Mouse (Mus musculus) stomach, postnatal 0 days (tissue): ENCODE results near the gene Foxn3. TPM values are rescaled to one million over a fixed set of nuclear protein-coding genes. Genes with fewer than 3 reads are reported as not detected.

ENCODE experiments used
- ATAC-seq: fragments of 200-750 bp; cut with Nextera tagmentation; 2 replicates; pipeline ENCODE4 v1.8.0; 2017; ENCODE audit not compliant: low FRiP score, low TSS enrichment
- DNase-seq: peaks from one replicate; pipeline ENCODE4 v3.0.0-alpha.2; 2016; ENCODE audit warnings: low spot score
- H3K27ac ChIP-seq: fragments of 300-500 bp; sonication (generic); replicated peaks from 2 replicates; pipeline ENCODE4 v1.5.1; 2014; ENCODE audit warnings: mild to moderate bottlenecking, control low read depth
- H3K27me3 ChIP-seq: fragments of 300-500 bp; sonication (generic); 2 replicates; pipeline ENCODE4 v1.6.1; 2014; ENCODE audit warnings: low read length; ENCODE audit not compliant: control insufficient read depth, insufficient read depth
- H3K36me3 ChIP-seq: fragments of 300-500 bp; sonication (generic); 2 replicates; pipeline ENCODE4 v1.6.1; 2014; ENCODE audit warnings: low read length, mixed read lengths; ENCODE audit not compliant: control insufficient read depth, insufficient read depth
- H3K4me1 ChIP-seq: fragments of 300-500 bp; sonication (generic); replicated peaks from 2 replicates; pipeline ENCODE4 v1.6.1; 2014; ENCODE audit warnings: antibody characterized with exemption; ENCODE audit not compliant: control insufficient read depth, insufficient read depth
- H3K4me2 ChIP-seq: fragments of 300-500 bp; sonication (generic); replicated peaks from 2 replicates; pipeline ENCODE4 v1.6.1; 2014; ENCODE audit warnings: low read depth, mild to moderate bottlenecking, control low read depth, moderate library complexity
- H3K4me3 ChIP-seq: fragments of 300-500 bp; sonication (generic); 2 replicates; pipeline ENCODE4 v1.5.1; 2014; ENCODE audit warnings: low read depth, low read length, control low read depth
- H3K9ac ChIP-seq: fragments of 300-500 bp; sonication (generic); 2 replicates; pipeline ENCODE4 v1.6.1; 2014; ENCODE audit warnings: mild to moderate bottlenecking, low read length, control low read depth, mixed read lengths
- H3K9me3 ChIP-seq: fragments of 300-500 bp; sonication (generic); 2 replicates; pipeline ENCODE4 v1.6.1; 2016; ENCODE audit warnings: low read length; ENCODE audit not compliant: control insufficient read depth
- CTCF ChIP-seq: IDR thresholded peaks from 2 replicates; pipeline ENCODE4 v1.5.1; 2016; ENCODE audit warnings: antibody characterized with exemption, low read depth, mild to moderate bottlenecking, moderate library complexity
- EP300 ChIP-seq: optimal IDR thresholded peaks from 2 replicates; pipeline ENCODE3; 2016; ENCODE audit warnings: antibody characterized with exemption
- WGBS: fragments of 180-500 bp; shearing (Covaris S2); extraction: QIAGEN DNeasy Blood & Tissue Kit; methylation state at CpG from one replicate; pipeline ENCODE4 v1.1.7; 2014; 5-methylcytosine and 5-hydroxymethylcytosine counted together
- polyA plus RNA-seq: library from polyadenylated mRNA; unstranded; fragments of >200 nt; fragmentation: Nextera tagmentation; extraction: Ambion mirVana; gene quantifications from 2 replicates; pipeline ENCODE4 v1.2.1, GENCODE M21; 2015

Foxn3 gene
- polyA plus RNA-seq, 1 experiment from 2014 or later = 40.1 TPM

DNA sequence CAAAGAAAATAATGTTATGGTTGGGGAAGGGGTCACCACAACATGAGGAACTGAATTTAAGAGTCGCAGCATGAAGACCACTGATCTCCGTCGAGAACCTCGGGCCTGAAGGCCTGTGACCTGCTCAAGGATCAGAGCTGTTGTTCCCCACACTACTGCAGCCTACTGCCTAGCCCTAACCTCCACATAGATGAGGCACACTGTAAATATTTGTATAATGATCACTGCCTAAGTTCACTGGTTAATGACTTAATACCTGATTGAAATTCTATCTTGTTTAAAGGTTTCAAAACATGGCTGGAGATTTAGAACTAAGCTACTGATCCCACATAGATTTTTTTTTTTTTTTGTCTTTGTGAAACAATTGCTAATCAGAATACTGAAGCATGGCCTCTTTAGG lies 61.2 kb downstream of the Foxn3 start:
- DNase-seq (no peak), ATAC-seq (no peak)
- TF ChIP-seq EP300 = no peak
- TF ChIP-seq CTCF = no peak
- H3K9me3 ChIP-seq = no peaks in the 10 kb centered on the region
- 69% methylated on average over 4 of the region's 4 CpGs for WGBS
- no peak overlapping the region for H3K27ac ChIP-seq
- no peaks in the 10 kb centered on the region for H3K36me3 ChIP-seq
- H3K4me1 ChIP-seq = no peaks in the 10 kb centered on the region
- no peak overlapping the region for H3K4me3 ChIP-seq
- no peak overlapping the region for H3K9ac ChIP-seq
- H3K27me3 ChIP-seq = no peaks in the 10 kb centered on the region
- no peak overlapping the region for H3K4me2 ChIP-seq

DNA sequence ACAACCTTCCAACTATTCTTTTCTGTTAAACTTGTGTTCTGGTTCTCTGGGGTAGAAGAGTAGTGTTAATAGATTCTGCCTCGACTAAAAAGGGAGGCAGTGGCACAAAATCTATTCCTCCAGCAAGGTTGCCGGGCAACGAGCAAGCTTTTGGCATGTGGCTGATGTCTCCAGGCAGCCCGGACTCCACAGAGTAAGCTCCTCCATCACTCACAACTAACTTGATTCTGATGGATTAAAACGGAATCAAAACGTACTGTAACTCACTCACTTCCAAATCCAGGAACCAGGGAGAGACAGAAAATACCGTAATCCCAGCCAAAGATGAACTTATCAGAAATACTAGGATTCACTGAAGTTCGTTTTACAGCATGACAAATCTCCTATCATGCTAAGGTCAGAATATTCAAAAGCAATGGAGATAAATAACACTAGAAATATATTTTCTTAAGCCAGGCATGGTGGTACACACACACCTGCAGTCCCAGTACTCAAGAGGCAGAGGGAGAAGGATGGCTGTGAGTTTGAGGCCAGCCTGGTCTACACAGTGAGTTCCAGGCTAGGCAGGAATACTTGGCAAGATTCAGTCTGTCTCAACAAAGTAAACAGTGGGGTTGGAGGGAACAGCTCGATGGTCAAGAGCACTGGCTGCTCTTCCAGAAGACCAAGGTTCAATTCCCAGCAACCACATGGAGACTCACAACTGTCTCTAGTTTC lies 64.2 kb downstream of the Foxn3 start:
- Histone ChIP-seq H3K4me3 (no peak overlapping the region), H3K4me2 (no peak overlapping the region), H3K9ac (no peak overlapping the region), H3K27me3 (no peaks in the 10 kb centered on the region), H3K36me3 (no peaks in the 10 kb centered on the region), H3K27ac (no peak overlapping the region), H3K9me3 (no peaks in the 10 kb centered on the region), H3K4me1 (no peaks in the 10 kb centered on the region)
- WGBS = 47% methylated on average over 9 of the region's 9 CpGs
- TF ChIP-seq EP300 (no peak), CTCF (no peak)
- DNase-seq (no peak), ATAC-seq (no peak)

DNA sequence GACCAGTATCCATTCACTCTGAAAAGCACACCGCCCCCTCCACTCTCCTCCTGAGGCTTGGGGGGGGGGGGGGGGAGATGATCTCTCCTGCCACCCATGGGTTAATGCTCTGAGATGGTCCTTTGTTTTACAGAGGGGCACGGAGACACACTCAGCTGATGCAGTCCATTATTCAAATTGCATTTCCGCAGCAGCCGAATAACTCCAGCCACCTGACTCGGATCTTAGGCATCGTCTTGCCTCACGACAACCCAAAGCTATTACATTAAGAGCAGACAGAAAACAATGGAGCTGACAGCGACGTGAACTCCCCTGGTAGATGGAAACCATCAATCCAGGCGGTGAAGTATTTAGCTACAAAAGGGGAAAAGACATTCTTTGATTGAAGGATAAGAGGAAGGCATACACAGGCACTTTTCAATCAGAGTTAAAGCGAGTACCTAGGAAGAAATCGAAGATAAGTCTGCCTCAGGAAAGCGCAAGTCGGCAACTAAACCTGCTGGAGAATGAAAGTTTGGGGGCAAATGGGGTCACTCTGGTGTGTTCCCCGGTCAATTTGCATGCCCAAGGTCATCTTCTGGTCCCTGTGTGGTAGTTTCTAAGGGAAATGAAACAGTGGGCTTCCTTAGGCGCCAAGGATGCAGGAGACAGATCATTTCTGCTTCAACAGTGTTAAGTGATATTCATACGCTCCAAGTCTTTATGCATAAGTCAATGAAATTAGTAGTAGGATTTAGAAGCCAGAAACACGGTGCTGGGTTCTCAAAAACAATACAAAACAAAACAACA lies 65.0 kb downstream of the Foxn3 start:
- TF ChIP-seq CTCF (no peak), EP300 (no peak)
- no peaks in the 10 kb centered on the region for H3K9me3 ChIP-seq
- H3K4me2 ChIP-seq = no peak overlapping the region
- 66% methylated on average over 18 of the region's 18 CpGs for WGBS
- no peaks in the 10 kb centered on the region for H3K27me3 ChIP-seq
- no peak overlapping the region for H3K27ac ChIP-seq
- no peaks in the 10 kb centered on the region for H3K4me1 ChIP-seq
- no peak for ATAC-seq
- no peaks in the 10 kb centered on the region for H3K36me3 ChIP-seq
- no peak overlapping the region for H3K9ac ChIP-seq
- no peak for DNase-seq
- H3K4me3 ChIP-seq = no peak overlapping the region

DNA sequence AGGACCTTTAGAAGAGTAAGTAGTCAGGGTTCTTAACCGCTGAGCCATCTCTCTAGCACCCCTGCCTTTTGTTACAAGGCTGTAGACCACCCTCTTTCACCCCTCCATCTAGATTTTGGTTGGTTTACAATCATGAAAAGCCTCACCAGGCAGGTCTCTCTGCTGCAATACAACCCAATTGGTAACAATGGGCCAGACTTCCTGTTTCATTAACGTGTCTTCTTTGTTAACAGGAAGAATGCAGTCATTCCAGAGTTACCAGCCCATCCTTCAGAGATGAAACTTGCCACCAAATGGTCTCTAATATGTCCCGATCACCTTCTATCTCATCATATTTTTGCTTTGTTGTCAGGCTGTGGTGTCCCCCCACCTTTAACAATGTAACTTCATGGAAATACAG lies 66.4 kb downstream of the Foxn3 start:
- DNase-seq (no peak), ATAC-seq (no peak)
- WGBS = 77% methylated on average over 3 of the region's 3 CpGs
- Histone ChIP-seq H3K27me3 (no peaks in the 10 kb centered on the region), H3K9ac (no peak overlapping the region), H3K27ac (no peak overlapping the region), H3K4me3 (no peak overlapping the region), H3K9me3 (no peaks in the 10 kb centered on the region), H3K36me3 (no peaks in the 10 kb centered on the region), H3K4me1 (no peaks in the 10 kb centered on the region), H3K4me2 (no peak overlapping the region)
- TF ChIP-seq EP300 (no peak), CTCF (no peak)

DNA sequence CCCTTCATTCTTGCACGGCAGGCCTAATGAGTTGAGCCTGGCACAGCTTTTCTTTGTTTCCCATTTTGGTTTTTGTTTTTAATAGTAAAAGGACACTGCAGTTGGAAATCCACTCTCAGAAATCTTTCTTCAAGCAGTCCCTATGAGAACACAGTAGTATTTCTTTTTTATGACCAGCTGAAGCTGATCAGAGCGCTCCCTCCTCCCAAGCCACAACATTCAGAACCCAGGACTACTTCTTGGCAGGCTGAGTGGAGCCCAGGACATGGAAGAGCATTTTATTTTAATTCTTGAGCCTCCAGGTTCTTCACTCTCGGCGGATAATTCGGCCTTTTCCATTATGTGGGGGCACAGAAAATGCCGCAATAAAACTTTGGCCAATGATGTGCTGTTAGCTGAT lies 73.2 kb downstream of the Foxn3 start:
- Histone ChIP-seq H3K36me3 (no peaks in the 10 kb centered on the region), H3K4me1 (no peaks in the 10 kb centered on the region), H3K4me2 (no peak overlapping the region), H3K27me3 (no peaks in the 10 kb centered on the region), H3K9ac (no peak overlapping the region), H3K4me3 (no peak overlapping the region), H3K27ac (0 out of 2 replicates have a peak overlapping the region, but pooled peaks have one; percentile 18), H3K9me3 (no peaks in the 10 kb centered on the region)
- no peak for ATAC-seq
- TF ChIP-seq CTCF = no peak
- TF ChIP-seq EP300 = no peak
- no peak for DNase-seq
- 62% methylated on average over 6 of the region's 6 CpGs for WGBS

DNA sequence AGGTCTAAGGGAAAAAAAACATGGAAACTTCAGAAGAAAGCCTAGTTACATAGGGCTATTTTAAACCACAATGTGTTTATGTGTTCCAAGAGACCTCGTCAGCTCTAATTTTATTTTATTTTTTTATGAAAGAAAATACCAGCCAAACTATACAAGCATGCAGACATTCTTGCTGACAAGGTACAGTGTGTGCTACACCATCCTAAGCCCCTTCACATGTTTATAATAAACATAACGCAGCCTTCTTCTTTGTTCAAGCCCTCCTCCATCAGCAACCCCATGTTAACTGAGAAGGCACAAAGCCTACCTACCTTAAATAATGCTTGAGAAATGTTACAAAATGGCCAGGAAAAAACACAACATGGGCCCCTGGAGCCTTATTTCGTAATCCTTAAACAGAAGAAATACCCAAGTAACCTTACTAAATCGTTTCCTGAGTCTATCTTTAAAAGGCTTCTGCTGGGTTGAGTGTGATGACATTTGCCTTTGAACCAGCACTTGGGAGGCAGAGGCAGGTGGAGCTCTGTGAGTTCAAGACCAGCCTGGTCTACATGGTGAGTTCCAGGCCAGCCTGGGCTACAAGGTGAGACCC lies 74.3 kb downstream of the Foxn3 start:
- Histone ChIP-seq H3K9me3 (no peaks in the 10 kb centered on the region), H3K9ac (no peak overlapping the region), H3K4me1 (no peaks in the 10 kb centered on the region), H3K27ac (no peak overlapping the region), H3K4me2 (no peak overlapping the region), H3K27me3 (no peaks in the 10 kb centered on the region), H3K36me3 (no peaks in the 10 kb centered on the region), H3K4me3 (no peak overlapping the region)
- 65% methylated on average over 4 of the region's 4 CpGs for WGBS
- DNase-seq = no peak
- no peak for TF ChIP-seq CTCF
- TF ChIP-seq EP300 = no peak
- no peak for ATAC-seq
